Mouse (Mus musculus): Measurements from ENCODE around the gene Cux2. TPM values are rescaled to one million over a fixed set of nuclear protein-coding genes. Genes with fewer than 3 reads are reported as not detected.
A peak's percentile ranks its signal among the peaks of the same experiment; 100 is the strongest.

The Cux2 gene
- polyA plus RNA-seq, 1 experiment from 2014 or later: 4.9 TPM

- Histone ChIP-seq H3K4me1 (peaks cover 20% of the 10 kb centered on the region), H3K4me3 (no peak overlapping the region), H3K36me3 (replicated peaks) (peaks cover 10% of the 10 kb centered on the region), H3K27me3 (replicated peaks; ENCODE audit: low read depth, poor library complexity, severe bottlenecking) (no peaks in the 10 kb centered on the region), H3K9me3 (0 out of 2 replicates have a peak, but pooled peaks cover 5% of the 10 kb centered on the region), H3K27ac (replicated peaks) (peak overlapping the region; percentile 63)
- 69% methylated on average over 23 of the region's 23 CpGs for WGBS
- peak; percentile 55 for DNase-seq (ENCODE audit: low spot score)
Measured at GRCm38 (mm10) chr5:121972680-121973192, 77.2 kb downstream of the Cux2 start.

GRCm38 (mm10) chr5:121968999-121969398, 80.9 kb downstream of the Cux2 start:
- Histone ChIP-seq H3K4me3 (no peak overlapping the region), H3K36me3 (replicated peaks) (peaks cover 10% of the 10 kb centered on the region), H3K27me3 (replicated peaks; ENCODE audit: low read depth, poor library complexity, severe bottlenecking) (no peaks in the 10 kb centered on the region), H3K27ac (replicated peaks) (no peak overlapping the region), H3K9me3 (0 out of 2 replicates have a peak, but pooled peaks cover 5% of the 10 kb centered on the region), H3K4me1 (peaks cover 52% of the 10 kb centered on the region)
- WGBS: 93% methylated on average over 15 of the region's 15 CpGs
- no peak for DNase-seq (ENCODE audit: low spot score)

GRCm38 (mm10) chr5:121968416-121968815, 81.5 kb downstream of the Cux2 start:
- 88% methylated on average over 15 of the region's 15 CpGs for WGBS
- H3K4me1 ChIP-seq: peaks cover 46% of the 10 kb centered on the region
- no peak for DNase-seq (ENCODE audit: low spot score)
- 0 out of 2 replicates have a peak overlapping the region, but pooled peaks have one; percentile 61 for H3K27ac ChIP-seq (replicated peaks)
- H3K4me3 ChIP-seq: no peak overlapping the region
- H3K36me3 ChIP-seq (replicated peaks): peaks cover 10% of the 10 kb centered on the region
- H3K27me3 ChIP-seq (replicated peaks; ENCODE audit: low read depth, poor library complexity, severe bottlenecking): no peaks in the 10 kb centered on the region
- 0 out of 2 replicates have a peak, but pooled peaks cover 5% of the 10 kb centered on the region for H3K9me3 ChIP-seq

GRCm38 (mm10) chr5:121967520-121967919, 82.4 kb downstream of the Cux2 start:
- Histone ChIP-seq H3K4me3 (no peak overlapping the region), H3K36me3 (replicated peaks) (peaks cover 10% of the 10 kb centered on the region), H3K27ac (replicated peaks) (no peak overlapping the region; the same call in 1 of the 2 replicates), H3K9me3 (0 out of 2 replicates have a peak, but pooled peaks cover 5% of the 10 kb centered on the region), H3K4me1 (peaks cover 37% of the 10 kb centered on the region), H3K27me3 (replicated peaks; ENCODE audit: low read depth, poor library complexity, severe bottlenecking) (no peaks in the 10 kb centered on the region)
- DNase-seq (ENCODE audit: low spot score): no peak
- 88% methylated on average over 5 of the region's 5 CpGs for WGBS

- H3K36me3 ChIP-seq (replicated peaks): peaks cover 8% of the 10 kb centered on the region
- H3K9me3 ChIP-seq: 0 out of 2 replicates have a peak, but pooled peaks cover 5% of the 10 kb centered on the region
- DNase-seq (ENCODE audit: low spot score): peak; percentile 69
- H3K27ac ChIP-seq (replicated peaks): peak overlapping the region; percentile 61
- no peaks in the 10 kb centered on the region for H3K27me3 ChIP-seq (replicated peaks; ENCODE audit: low read depth, poor library complexity, severe bottlenecking)
- peaks cover 36% of the 10 kb centered on the region for H3K4me1 ChIP-seq
- no peak overlapping the region for H3K4me3 ChIP-seq
- WGBS: 51% methylated on average over 16 of the region's 16 CpGs
Measured at GRCm38 (mm10) chr5:121966940-121967339, 83.0 kb downstream of the Cux2 start.

- peaks cover 46% of the 10 kb centered on the region for H3K4me1 ChIP-seq
- DNase-seq (ENCODE audit: low spot score): no peak
- H3K4me3 ChIP-seq: no peak overlapping the region
- H3K36me3 ChIP-seq (replicated peaks): no peaks in the 10 kb centered on the region
- H3K27ac ChIP-seq (replicated peaks): no peak overlapping the region
- WGBS: 89% methylated on average over 10 of the region's 10 CpGs
- 0 out of 2 replicates have a peak, but pooled peaks cover 7% of the 10 kb centered on the region for H3K27me3 ChIP-seq (replicated peaks; ENCODE audit: low read depth, poor library complexity, severe bottlenecking)
- H3K9me3 ChIP-seq: no peaks in the 10 kb centered on the region
Measured at GRCm38 (mm10) chr5:121962974-121963373, 86.9 kb downstream of the Cux2 start.

- peaks cover 46% of the 10 kb centered on the region for H3K4me1 ChIP-seq
- H3K27ac ChIP-seq (replicated peaks): no peak overlapping the region
- WGBS: 93% methylated on average over 7 of the region's 7 CpGs
- DNase-seq (ENCODE audit: low spot score): no peak
- H3K9me3 ChIP-seq: no peaks in the 10 kb centered on the region
- 0 out of 2 replicates have a peak, but pooled peaks cover 7% of the 10 kb centered on the region for H3K27me3 ChIP-seq (replicated peaks; ENCODE audit: low read depth, poor library complexity, severe bottlenecking)
- H3K36me3 ChIP-seq (replicated peaks): no peaks in the 10 kb centered on the region
- H3K4me3 ChIP-seq: no peak overlapping the region
Measured at GRCm38 (mm10) chr5:121962359-121962758, 87.5 kb downstream of the Cux2 start.

GRCm38 (mm10) chr5:121961256-121961655, 88.6 kb downstream of the Cux2 start:
- H3K4me1 ChIP-seq: peaks cover 44% of the 10 kb centered on the region

GRCm38 (mm10) chr5:121959688-121960087, 90.2 kb downstream of the Cux2 start:
- H3K27me3 ChIP-seq (replicated peaks; ENCODE audit: low read depth, poor library complexity, severe bottlenecking): 0 out of 2 replicates have a peak, but pooled peaks cover 7% of the 10 kb centered on the region
- no peaks in the 10 kb centered on the region for H3K36me3 ChIP-seq (replicated peaks)
- H3K4me3 ChIP-seq: no peak overlapping the region
- no peak overlapping the region for H3K27ac ChIP-seq (replicated peaks)
- no peaks in the 10 kb centered on the region for H3K9me3 ChIP-seq
- no peak for DNase-seq (ENCODE audit: low spot score)
- peaks cover 37% of the 10 kb centered on the region for H3K4me1 ChIP-seq
- 84% methylated on average over 10 of the region's 10 CpGs for WGBS

More at GRCm38 (mm10) chr5:121961256-121961655, 88.6 kb downstream of the Cux2 start:
- Histone ChIP-seq H3K9me3 (no peaks in the 10 kb centered on the region), H3K4me3 (no peak overlapping the region), H3K36me3 (replicated peaks) (no peaks in the 10 kb centered on the region), H3K27ac (replicated peaks) (no peak overlapping the region; the same call in 1 of the 2 replicates), H3K27me3 (replicated peaks; ENCODE audit: low read depth, poor library complexity, severe bottlenecking) (0 out of 2 replicates have a peak, but pooled peaks cover 7% of the 10 kb centered on the region)
- 73% methylated on average over 8 of the region's 8 CpGs for WGBS
- no peak for DNase-seq (ENCODE audit: low spot score)

GRCm38 (mm10) chr5:121958551-121958950, 91.4 kb downstream of the Cux2 start:
- H3K27ac ChIP-seq (replicated peaks): no peak overlapping the region
- H3K9me3 ChIP-seq: no peaks in the 10 kb centered on the region
- no peak overlapping the region for H3K4me3 ChIP-seq
- no peak for DNase-seq (ENCODE audit: low spot score)
- no peaks in the 10 kb centered on the region for H3K36me3 ChIP-seq (replicated peaks)
- WGBS: 85% methylated on average over 9 of the region's 9 CpGs
- 0 out of 2 replicates have a peak, but pooled peaks cover 7% of the 10 kb centered on the region for H3K27me3 ChIP-seq (replicated peaks; ENCODE audit: low read depth, poor library complexity, severe bottlenecking)
- peaks cover 33% of the 10 kb centered on the region for H3K4me1 ChIP-seq

- H3K4me1 ChIP-seq: peaks cover 33% of the 10 kb centered on the region
- H3K27me3 ChIP-seq (replicated peaks; ENCODE audit: low read depth, poor library complexity, severe bottlenecking): 0 out of 2 replicates have a peak, but pooled peaks cover 7% of the 10 kb centered on the region
- H3K36me3 ChIP-seq (replicated peaks): no peaks in the 10 kb centered on the region
- no peak overlapping the region for H3K27ac ChIP-seq (replicated peaks)
- no peaks in the 10 kb centered on the region for H3K9me3 ChIP-seq
- WGBS: 79% methylated on average over 5 of the region's 5 CpGs
- no peak overlapping the region for H3K4me3 ChIP-seq
- no peak for DNase-seq (ENCODE audit: low spot score)
Measured at GRCm38 (mm10) chr5:121955806-121956205, 94.1 kb downstream of the Cux2 start.

- H3K9me3 ChIP-seq: no peaks in the 10 kb centered on the region
- peak overlapping the region; percentile 26; the same call in 1 of the 2 replicates for H3K27ac ChIP-seq (replicated peaks)
- H3K4me1 ChIP-seq: peaks cover 46% of the 10 kb centered on the region
- DNase-seq (ENCODE audit: low spot score): no peak
- H3K36me3 ChIP-seq (replicated peaks): no peaks in the 10 kb centered on the region
- 71% methylated on average over 2 of the region's 2 CpGs for WGBS
- peaks cover 40% of the 10 kb centered on the region for H3K27me3 ChIP-seq (replicated peaks; ENCODE audit: low read depth, poor library complexity, severe bottlenecking)
- no peak overlapping the region for H3K4me3 ChIP-seq
Measured at GRCm38 (mm10) chr5:121950175-121950574, 99.7 kb downstream of the Cux2 start.

- Histone ChIP-seq H3K4me3 (peak overlapping the region; percentile 52; the same call in 1 of the 2 replicates), H3K4me1 (peaks cover 41% of the 10 kb centered on the region), H3K27me3 (replicated peaks; ENCODE audit: low read depth, poor library complexity, severe bottlenecking) (peaks cover 40% of the 10 kb centered on the region), H3K27ac (replicated peaks) (peak overlapping the region; percentile 77), H3K36me3 (replicated peaks) (no peaks in the 10 kb centered on the region), H3K9me3 (no peaks in the 10 kb centered on the region)
- no peak for DNase-seq (ENCODE audit: low spot score)
- 35% methylated on average over 8 of the region's 8 CpGs for WGBS
Measured at GRCm38 (mm10) chr5:121949050-121949443, 100.9 kb downstream of the Cux2 start.

All from embryonic facial prominence, embryonic 10.5 days (tissue).